Mouse (Mus musculus): ENCODE measurements at regions not wholly inside any gene's neighbourhood (a gene's known extent, or its start where the extent isn't known, plus 50 kb on each side); places are given as distances from the start of the nearest gene placed in this dataset.

- DNase-seq (ENCODE audit: low spot score) (no peak), ATAC-seq (no peak)
- H3K9me3 ChIP-seq (ENCODE audit: low read length), result no peaks in the 10 kb centered on the region
- H3K36me3 ChIP-seq (ENCODE audit: insufficient read depth, low read length), result no peaks in the 10 kb centered on the region
- no peak overlapping the region for H3K9ac ChIP-seq (replicated peaks; ENCODE audit: low read depth)
- H3K27me3 ChIP-seq (replicated peaks; ENCODE audit: insufficient read depth, low read length), result no peaks in the 10 kb centered on the region
- 77% methylated on average over 5 of the region's 5 CpGs for WGBS
- TF ChIP-seq CTCF (IDR thresholded peaks at IDR 0.05) (no peak), EP300 (IDR thresholded peaks at IDR 0.05) (no peak)
- no peak overlapping the region for H3K4me2 ChIP-seq (replicated peaks; ENCODE audit: low read depth, low read length)
- no peaks in the 10 kb centered on the region; the same call in 1 of the 2 replicates for H3K4me1 ChIP-seq (ENCODE audit: insufficient read depth, low read depth, low read length)
- no peak overlapping the region for H3K27ac ChIP-seq (ENCODE audit: low read length)
- no peak overlapping the region for H3K4me3 ChIP-seq (ENCODE audit: low read depth, low read length)
Observed at GRCm38 (mm10) chr13:101996144-101996543, 228.1 kb upstream of the Pik3r1 start.

GRCm38 (mm10) chr13:101997415-101997814, 229.4 kb upstream of the Pik3r1 start:
- no peaks in the 10 kb centered on the region; the same call in 1 of the 2 replicates for H3K4me1 ChIP-seq (ENCODE audit: insufficient read depth, low read depth, low read length)
- H3K4me2 ChIP-seq (replicated peaks; ENCODE audit: low read depth, low read length), result no peak overlapping the region
- no peaks in the 10 kb centered on the region for H3K27me3 ChIP-seq (replicated peaks; ENCODE audit: insufficient read depth, low read length)
- no peak overlapping the region for H3K4me3 ChIP-seq (ENCODE audit: low read depth, low read length)
- DNase-seq (ENCODE audit: low spot score) (no peak), ATAC-seq (no peak)
- H3K36me3 ChIP-seq (ENCODE audit: insufficient read depth, low read length), result no peaks in the 10 kb centered on the region
- no peaks in the 10 kb centered on the region for H3K9me3 ChIP-seq (ENCODE audit: low read length)
- 81% methylated on average over 2 of the region's 2 CpGs for WGBS
- H3K9ac ChIP-seq (replicated peaks; ENCODE audit: low read depth), result no peak overlapping the region
- no peak overlapping the region for H3K27ac ChIP-seq (ENCODE audit: low read length)
- TF ChIP-seq CTCF (IDR thresholded peaks at IDR 0.05), result no peak
- TF ChIP-seq EP300 (IDR thresholded peaks at IDR 0.05), result no peak

- 60% methylated on average over 5 of the region's 5 CpGs for WGBS
Observed at GRCm38 (mm10) chr13:102006565-102006964, 238.5 kb upstream of the Pik3r1 start.

GRCm38 (mm10) chr13:102011965-102012364, 243.9 kb upstream of the Pik3r1 start:
- peak; percentile 39 for DNase-seq (ENCODE audit: low spot score)
- 59% methylated on average over 2 of the region's 2 CpGs for WGBS
- no peaks in the 10 kb centered on the region for H3K4me1 ChIP-seq (ENCODE audit: insufficient read depth, low read depth, low read length)
- H3K27ac ChIP-seq (ENCODE audit: low read length), result no peak overlapping the region
- no peak; the same call in 1 of the 2 replicates for ATAC-seq
- H3K9ac ChIP-seq (replicated peaks; ENCODE audit: low read depth), result no peak overlapping the region
- no peaks in the 10 kb centered on the region for H3K9me3 ChIP-seq (ENCODE audit: low read length)
- no peaks in the 10 kb centered on the region for H3K27me3 ChIP-seq (replicated peaks; ENCODE audit: insufficient read depth, low read length)
- TF ChIP-seq CTCF (IDR thresholded peaks at IDR 0.05) (no peak), EP300 (IDR thresholded peaks at IDR 0.05) (no peak)
- H3K4me2 ChIP-seq (replicated peaks; ENCODE audit: low read depth, low read length), result no peak overlapping the region
- H3K4me3 ChIP-seq (ENCODE audit: low read depth, low read length), result no peak overlapping the region
- H3K36me3 ChIP-seq (ENCODE audit: insufficient read depth, low read length), result no peaks in the 10 kb centered on the region

More at GRCm38 (mm10) chr13:102006565-102006964, 238.5 kb upstream of the Pik3r1 start:
- Histone ChIP-seq H3K4me1 (ENCODE audit: insufficient read depth, low read depth, low read length) (no peaks in the 10 kb centered on the region), H3K36me3 (ENCODE audit: insufficient read depth, low read length) (no peaks in the 10 kb centered on the region), H3K9ac (replicated peaks; ENCODE audit: low read depth) (no peak overlapping the region), H3K9me3 (ENCODE audit: low read length) (no peaks in the 10 kb centered on the region), H3K4me3 (ENCODE audit: low read depth, low read length) (no peak overlapping the region), H3K27me3 (replicated peaks; ENCODE audit: insufficient read depth, low read length) (no peaks in the 10 kb centered on the region), H3K4me2 (replicated peaks; ENCODE audit: low read depth, low read length) (no peak overlapping the region), H3K27ac (ENCODE audit: low read length) (no peak overlapping the region)
- no peak for DNase-seq (ENCODE audit: low spot score)
- ATAC-seq, result no peak
- TF ChIP-seq EP300 (IDR thresholded peaks at IDR 0.05) (no peak), CTCF (IDR thresholded peaks at IDR 0.05) (no peak)

- Histone ChIP-seq H3K36me3 (ENCODE audit: insufficient read depth, low read length) (no peaks in the 10 kb centered on the region), H3K4me1 (ENCODE audit: insufficient read depth, low read depth, low read length) (no peaks in the 10 kb centered on the region), H3K27ac (ENCODE audit: low read length) (no peak overlapping the region), H3K27me3 (replicated peaks; ENCODE audit: insufficient read depth, low read length) (no peaks in the 10 kb centered on the region), H3K9ac (replicated peaks; ENCODE audit: low read depth) (no peak overlapping the region), H3K9me3 (ENCODE audit: low read length) (no peaks in the 10 kb centered on the region), H3K4me3 (ENCODE audit: low read depth, low read length) (no peak overlapping the region), H3K4me2 (replicated peaks; ENCODE audit: low read depth, low read length) (no peak overlapping the region)
- DNase-seq (ENCODE audit: low spot score) (no peak), ATAC-seq (no peak)
- WGBS, result 74% methylated on average over 2 of the region's 2 CpGs
- TF ChIP-seq EP300 (IDR thresholded peaks at IDR 0.05) (no peak), CTCF (IDR thresholded peaks at IDR 0.05) (no peak)
Observed at GRCm38 (mm10) chr13:102014514-102014913, 246.5 kb upstream of the Pik3r1 start.

- WGBS, result 79% methylated on average over 3 of the region's 3 CpGs
Observed at GRCm38 (mm10) chr13:102014958-102015357, 246.9 kb upstream of the Pik3r1 start.

GRCm38 (mm10) chr13:102016518-102016917, 248.5 kb upstream of the Pik3r1 start:
- WGBS, result 72% methylated on average over 5 of the region's 5 CpGs
- Histone ChIP-seq H3K27ac (ENCODE audit: low read length) (no peak overlapping the region), H3K9me3 (ENCODE audit: low read length) (no peaks in the 10 kb centered on the region), H3K9ac (replicated peaks; ENCODE audit: low read depth) (no peak overlapping the region), H3K27me3 (replicated peaks; ENCODE audit: insufficient read depth, low read length) (no peaks in the 10 kb centered on the region), H3K4me3 (ENCODE audit: low read depth, low read length) (no peak overlapping the region), H3K4me1 (ENCODE audit: insufficient read depth, low read depth, low read length) (no peaks in the 10 kb centered on the region), H3K4me2 (replicated peaks; ENCODE audit: low read depth, low read length) (no peak overlapping the region), H3K36me3 (ENCODE audit: insufficient read depth, low read length) (no peaks in the 10 kb centered on the region)
- peak; percentile 90 for DNase-seq (ENCODE audit: low spot score)
- ATAC-seq, result peak; percentile 92
- peak; percentile 93 for TF ChIP-seq EP300 (IDR thresholded peaks at IDR 0.05)
- no peak for TF ChIP-seq CTCF (IDR thresholded peaks at IDR 0.05)

More at GRCm38 (mm10) chr13:102014958-102015357, 246.9 kb upstream of the Pik3r1 start:
- Histone ChIP-seq H3K36me3 (ENCODE audit: insufficient read depth, low read length) (no peaks in the 10 kb centered on the region), H3K9me3 (ENCODE audit: low read length) (no peaks in the 10 kb centered on the region), H3K4me1 (ENCODE audit: insufficient read depth, low read depth, low read length) (no peaks in the 10 kb centered on the region), H3K4me3 (ENCODE audit: low read depth, low read length) (no peak overlapping the region), H3K9ac (replicated peaks; ENCODE audit: low read depth) (no peak overlapping the region), H3K4me2 (replicated peaks; ENCODE audit: low read depth, low read length) (no peak overlapping the region), H3K27me3 (replicated peaks; ENCODE audit: insufficient read depth, low read length) (no peaks in the 10 kb centered on the region), H3K27ac (ENCODE audit: low read length) (no peak overlapping the region)
- TF ChIP-seq CTCF (IDR thresholded peaks at IDR 0.05) (no peak), EP300 (IDR thresholded peaks at IDR 0.05) (no peak)
- ATAC-seq (no peak), DNase-seq (ENCODE audit: low spot score) (no peak)
